Mouse (Mus musculus) megakaryocyte, embryonic 14.5 days (primary cell): ENCODE measurements around the gene Ccdc191.

Experiments
- FLI1 ChIP-seq: IDR thresholded peaks from 2 replicates; pipeline ENCODE4 v1.6.1; 2012; ENCODE audit warnings: low read length, inconsistent platforms, mixed read lengths
- GATA1 ChIP-seq: IDR thresholded peaks from 3 replicates; pipeline ENCODE4 v1.6.1; 2012; ENCODE audit warnings: mixed read lengths, low read length, inconsistent platforms, borderline replicate concordance

DNA sequence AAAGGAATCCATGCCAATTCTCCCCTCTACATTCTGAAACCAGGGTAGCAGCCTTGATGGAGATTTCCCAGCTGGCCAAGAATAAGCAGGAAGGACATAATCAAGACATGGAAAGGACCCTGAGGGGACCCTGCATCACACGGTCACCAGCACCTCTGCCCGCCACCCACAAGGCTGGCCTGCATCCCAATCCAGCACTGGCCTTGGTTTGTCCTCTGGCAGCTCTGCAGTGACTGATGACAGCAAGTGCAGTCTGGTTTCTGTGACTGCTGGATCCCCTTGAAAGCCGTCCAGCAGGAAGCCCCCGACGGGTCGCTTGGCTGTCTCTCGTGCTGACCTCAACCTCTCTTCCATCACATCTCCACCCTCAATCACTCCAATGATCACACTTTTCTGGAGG lies 18.2 kb upstream of the Ccdc191 start:
- no peak for TF ChIP-seq GATA1
- TF ChIP-seq FLI1 = no peak
